Mouse (Mus musculus) kidney, adult 2 months (tissue): ENCODE measurements around the gene Dicer1.

ENCODE experiments used
- CTCF ChIP-seq: fragments of 200-500 bp; conservative IDR thresholded peaks from 2 replicates; pipeline ENCODE4 v1.5.1; 2011; ENCODE audit warnings: low read depth, mild to moderate bottlenecking, control low read depth, low read length, moderate library complexity, mixed read lengths; ENCODE audit not compliant: insufficient read depth, insufficient read length
- POLR2A ChIP-seq: fragments of 200-500 bp; IDR thresholded peaks from one replicate; pipeline ENCODE4 v1.6.1; 2011; ENCODE audit warnings: low read depth, low read length, control low read depth

GRCm38 (mm10) chr12:104763918-104764317 is 12.2 kb upstream of the Dicer1 start:
- TF ChIP-seq POLR2A (no peak), CTCF (no peak)
